8 mouse cellular contexts compared by ENCODE assay signal in genomic region chr12:85487545-85488141, GRCm38 (mm10). TPM values are rescaled to one million over a fixed set of nuclear protein-coding genes. Genes with fewer than 3 reads are reported as not detected.
DNase-seq lines count a peak whose midpoint lies in the region; ATAC-seq lines count a peak whose summit lies in the region.

No protein-coding gene starts in this region.

- WGBS in limb, embryonic 15.5 days: under 1% methylated on average over 12 of the region's 12 CpGs
- WGBS in midbrain, embryonic 14.5 days: 1% methylated on average over 12 of the region's 12 CpGs
- 3% methylated on average over 12 of the region's 12 CpGs for WGBS in stomach, embryonic 15.5 days

- peak; percentile 78 for DNase-seq in 3T3-L1 (ENCODE audit: low read depth, low spot score)
- peak; percentile 76 for DNase-seq in NIH3T3 (ENCODE audit: low read depth)
- DNase-seq in embryo, embryonic 11 days: peak; percentile 89
- peak; percentile 54 to 63 for DNase-seq in heart, adult 9 months (ENCODE audit: low spot score in 2 of 2)
- DNase-seq in kidney, adult 8-10 months: peak; percentile 35 to 74
- peak; percentile 89 for DNase-seq in midbrain, embryonic 14.5 days

- H3K4me2 ChIP-seq in limb, embryonic 15.5 days: peak overlapping the region; percentile 72
- H3K4me2 ChIP-seq in midbrain, embryonic 14.5 days (ENCODE audit: low read length): peak overlapping the region; percentile 65
- H3K4me2 ChIP-seq in stomach, embryonic 15.5 days: peak overlapping the region; percentile 80

- peak overlapping the region; percentile 63 for H3K4me3 ChIP-seq in limb, embryonic 15.5 days
- H3K4me3 ChIP-seq in midbrain, embryonic 14.5 days (replicated peaks; ENCODE audit: low read depth, low read length): no peak overlapping the region; the same call in 1 of the 2 replicates
- peak overlapping the region; percentile 55 for H3K4me3 ChIP-seq in stomach, embryonic 15.5 days (replicated peaks)

- no peaks in the 10 kb centered on the region for H3K9me3 ChIP-seq in limb, embryonic 15.5 days
- no peaks in the 10 kb centered on the region for H3K9me3 ChIP-seq in midbrain, embryonic 14.5 days (ENCODE audit: control insufficient read depth, low read length)
- no peaks in the 10 kb centered on the region for H3K9me3 ChIP-seq in stomach, embryonic 15.5 days

- H3K27me3 ChIP-seq in limb, embryonic 15.5 days: no peaks in the 10 kb centered on the region
- no peaks in the 10 kb centered on the region for H3K27me3 ChIP-seq in midbrain, embryonic 14.5 days (ENCODE audit: control insufficient read depth, insufficient read depth, low read length)
- H3K27me3 ChIP-seq in stomach, embryonic 15.5 days (replicated peaks): no peaks in the 10 kb centered on the region

- H3K4me1 ChIP-seq in limb, embryonic 15.5 days: peaks cover 38% of the 10 kb centered on the region
- 0 out of 2 replicates have a peak, but pooled peaks cover 9% of the 10 kb centered on the region for H3K4me1 ChIP-seq in midbrain, embryonic 14.5 days (ENCODE audit: control insufficient read depth, insufficient read depth, low read length)
- peaks cover 17% of the 10 kb centered on the region for H3K4me1 ChIP-seq in stomach, embryonic 15.5 days

- no peak overlapping the region for H3K9ac ChIP-seq in limb, embryonic 15.5 days
- no peak overlapping the region for H3K9ac ChIP-seq in midbrain, embryonic 14.5 days (replicated peaks; ENCODE audit: low read length)
- no peak overlapping the region for H3K9ac ChIP-seq in stomach, embryonic 15.5 days

- H3K36me3 ChIP-seq in limb, embryonic 15.5 days: no peaks in the 10 kb centered on the region
- H3K36me3 ChIP-seq in midbrain, embryonic 14.5 days (ENCODE audit: control insufficient read depth, insufficient read depth, low read length): no peaks in the 10 kb centered on the region
- H3K36me3 ChIP-seq in stomach, embryonic 15.5 days: no peaks in the 10 kb centered on the region

- no peak for ATAC-seq in limb, embryonic 15.5 days (ENCODE audit: insufficient number of reproducible peaks, low FRiP score, low TSS enrichment, low read depth)
- ATAC-seq in midbrain, embryonic 14.5 days (ENCODE audit: low FRiP score, low TSS enrichment): no peak
- no peak for ATAC-seq in stomach, embryonic 15.5 days (ENCODE audit: insufficient read depth, low FRiP score, low read depth)

- peak overlapping the region; percentile 76 for H3K27ac ChIP-seq in limb, embryonic 15.5 days
- H3K27ac ChIP-seq in midbrain, embryonic 14.5 days (replicated peaks; ENCODE audit: low read depth, low read length): no peak overlapping the region
- peak overlapping the region; percentile 48; the same call in 1 of the 2 replicates for H3K27ac ChIP-seq in stomach, embryonic 15.5 days

RNA-seq across cellular contexts. Expression of gene Fos, which starts 14.0 kb away (rescaled TPM):
- 38.8 and 48.3 TPM in 2 replicates for polyA plus RNA-seq in limb, embryonic 15.5 days (2015; fragmentation: Nextera tagmentation; extraction: Ambion mirVana)
- polyA plus RNA-seq in midbrain, embryonic 14.5 days (2014; fragmentation: Nextera tagmentation; extraction: Ambion mirVana): 1.1 and 1.2 TPM in 2 replicates
- 10.5 and 16.4 TPM in 2 replicates for polyA plus RNA-seq in stomach, embryonic 15.5 days (2015; fragmentation: Nextera tagmentation; extraction: Ambion mirVana)
